Mouse (Mus musculus) liver (tissue): ENCODE measurements around the gene Fndc11.

Source experiments
- DNase-seq: peaks from one replicate; pipeline ENCODE4 v3.0.0-alpha.2; 2020; ENCODE audit warnings: mixed read lengths

The Fndc11 gene

GRCm38 (mm10) chr2:181224994-181225393, 5.2 kb downstream of the Fndc11 start:
- DNase-seq, result no peak

GRCm38 (mm10) chr2:181227122-181227521, 7.3 kb downstream of the Fndc11 start:
- DNase-seq, result no peak

GRCm38 (mm10) chr2:181228335-181228734, 8.5 kb downstream of the Fndc11 start:
- no peak for DNase-seq

GRCm38 (mm10) chr2:181231171-181231570, 11.4 kb downstream of the Fndc11 start:
- no peak for DNase-seq

- no peak for DNase-seq
Measured at GRCm38 (mm10) chr2:181233443-181233842, 13.6 kb downstream of the Fndc11 start.

- no peak for DNase-seq
Measured at GRCm38 (mm10) chr2:181234680-181235079, 14.9 kb downstream of the Fndc11 start.

GRCm38 (mm10) chr2:181235681-181236566, 16.1 kb downstream of the Fndc11 start:
- no peak for DNase-seq

- no peak for DNase-seq
Measured at GRCm38 (mm10) chr2:181237251-181238014, 17.6 kb downstream of the Fndc11 start.

- no peak for DNase-seq
Measured at GRCm38 (mm10) chr2:181238091-181238610, 18.3 kb downstream of the Fndc11 start.

- no peak for DNase-seq
Measured at GRCm38 (mm10) chr2:181238861-181239260, 19.0 kb downstream of the Fndc11 start.

- no peak for DNase-seq
Measured at GRCm38 (mm10) chr2:181239261-181239660, 19.4 kb downstream of the Fndc11 start.

GRCm38 (mm10) chr2:181240806-181241440, 21.1 kb downstream of the Fndc11 start:
- DNase-seq, result no peak

- DNase-seq, result peak; percentile 78
Measured at GRCm38 (mm10) chr2:181241602-181242313, 21.9 kb downstream of the Fndc11 start, which contains the start of gene Helz2. Helz2 (minus strand) TSS chr2:181242027.

GRCm38 (mm10) chr2:181242314-181242665, 22.5 kb downstream of the Fndc11 start:
- no peak for DNase-seq

- DNase-seq, result peak; percentile 42
Measured at GRCm38 (mm10) chr2:181243706-181244394, 24.0 kb downstream of the Fndc11 start.

GRCm38 (mm10) chr2:181245031-181245430, 25.2 kb downstream of the Fndc11 start:
- DNase-seq, result no peak

- no peak for DNase-seq
Measured at GRCm38 (mm10) chr2:181249217-181249616, 29.4 kb downstream of the Fndc11 start.

- no peak for DNase-seq
Measured at GRCm38 (mm10) chr2:181251841-181252240, 32.0 kb downstream of the Fndc11 start.

GRCm38 (mm10) chr2:181253248-181253647, 33.4 kb downstream of the Fndc11 start:
- DNase-seq, result no peak

GRCm38 (mm10) chr2:181266839-181267238, 47.0 kb downstream of the Fndc11 start:
- no peak for DNase-seq

- no peak for DNase-seq
Measured at GRCm38 (mm10) chr2:181272092-181272491, 52.3 kb downstream of the Fndc11 start.
